Mouse (Mus musculus) spleen, embryonic (tissue): ENCODE data around the gene Slc4a3.

Experiments
- CTCF ChIA-PET: fragments of 350-600 bp; sonication (Branson Sonifier 250); formaldehyde crosslinking; loops from one replicate; lab custom pipeline; 2022; lab: Charles Lee

Slc4a3 gene

GRCm38 (mm10) chr1:75545965-75546956, at the start of gene Slc4a3:
Gene Slc4a3, plus strand, starts transcription at chr1:75546266.
- CTCF ChIA-PET: interaction anchor here (0.7 to 1.0 kb wide), 2 partner anchors 21 to 26 kb away, joined by 3 to 4 read pairs; no protein-coding TSS in a partner anchor

GRCm38 (mm10) chr1:75498897-75499296, 47.2 kb upstream of the Slc4a3 start:
- CTCF ChIA-PET: no interaction called here

GRCm38 (mm10) chr1:75499441-75499840, 46.6 kb upstream of the Slc4a3 start:
- CTCF ChIA-PET: no interaction called here

GRCm38 (mm10) chr1:75501905-75502304, 44.2 kb upstream of the Slc4a3 start:
- CTCF ChIA-PET: no interaction called here

GRCm38 (mm10) chr1:75502945-75503650, 43.0 kb upstream of the Slc4a3 start:
- CTCF ChIA-PET: no interaction called here

- CTCF ChIA-PET: no interaction called here
Observed at GRCm38 (mm10) chr1:75503651-75503980, 42.5 kb upstream of the Slc4a3 start.

GRCm38 (mm10) chr1:75504256-75505045, 41.6 kb upstream of the Slc4a3 start:
- CTCF ChIA-PET: no interaction called here

GRCm38 (mm10) chr1:75505159-75505955, 40.7 kb upstream of the Slc4a3 start:
- CTCF ChIA-PET: no interaction called here

- CTCF ChIA-PET: no interaction called here
Observed at GRCm38 (mm10) chr1:75505956-75506831, 39.9 kb upstream of the Slc4a3 start, which contains the start of gene Obsl1. Gene Obsl1, minus strand, starts transcription at chr1:75506452.

GRCm38 (mm10) chr1:75507006-75507405, 39.1 kb upstream of the Slc4a3 start, which contains the start of gene Inha:
Gene Inha, plus strand, starts transcription at chr1:75507077.
- CTCF ChIA-PET: no interaction called here

- CTCF ChIA-PET: no interaction called here
Observed at GRCm38 (mm10) chr1:75509586-75509985, 36.5 kb upstream of the Slc4a3 start.

- CTCF ChIA-PET: interaction anchor here (0.7 kb wide), 1 partner anchor 49 kb away, joined by 9 read pairs; no protein-coding TSS in a partner anchor
Observed at GRCm38 (mm10) chr1:75510154-75510553, 35.9 kb upstream of the Slc4a3 start.

- CTCF ChIA-PET: no interaction called here
Observed at GRCm38 (mm10) chr1:75511437-75512210, 34.4 kb upstream of the Slc4a3 start.

- CTCF ChIA-PET: no interaction called here
Observed at GRCm38 (mm10) chr1:75512550-75512949, 33.5 kb upstream of the Slc4a3 start.

- CTCF ChIA-PET: no interaction called here
Observed at GRCm38 (mm10) chr1:75516703-75517380, 29.2 kb upstream of the Slc4a3 start.

GRCm38 (mm10) chr1:75517984-75518383, 28.1 kb upstream of the Slc4a3 start:
- CTCF ChIA-PET: no interaction called here

- CTCF ChIA-PET: no interaction called here
Observed at GRCm38 (mm10) chr1:75518427-75518826, 27.6 kb upstream of the Slc4a3 start.

- CTCF ChIA-PET: interaction anchor here (1.5 kb wide), 1 partner anchor 41 kb away, joined by 7 read pairs; the partner anchor contains the start of genes Chpf and Tmem198
Observed at GRCm38 (mm10) chr1:75519576-75519975, 26.5 kb upstream of the Slc4a3 start.
